In the genomic region with DNA sequence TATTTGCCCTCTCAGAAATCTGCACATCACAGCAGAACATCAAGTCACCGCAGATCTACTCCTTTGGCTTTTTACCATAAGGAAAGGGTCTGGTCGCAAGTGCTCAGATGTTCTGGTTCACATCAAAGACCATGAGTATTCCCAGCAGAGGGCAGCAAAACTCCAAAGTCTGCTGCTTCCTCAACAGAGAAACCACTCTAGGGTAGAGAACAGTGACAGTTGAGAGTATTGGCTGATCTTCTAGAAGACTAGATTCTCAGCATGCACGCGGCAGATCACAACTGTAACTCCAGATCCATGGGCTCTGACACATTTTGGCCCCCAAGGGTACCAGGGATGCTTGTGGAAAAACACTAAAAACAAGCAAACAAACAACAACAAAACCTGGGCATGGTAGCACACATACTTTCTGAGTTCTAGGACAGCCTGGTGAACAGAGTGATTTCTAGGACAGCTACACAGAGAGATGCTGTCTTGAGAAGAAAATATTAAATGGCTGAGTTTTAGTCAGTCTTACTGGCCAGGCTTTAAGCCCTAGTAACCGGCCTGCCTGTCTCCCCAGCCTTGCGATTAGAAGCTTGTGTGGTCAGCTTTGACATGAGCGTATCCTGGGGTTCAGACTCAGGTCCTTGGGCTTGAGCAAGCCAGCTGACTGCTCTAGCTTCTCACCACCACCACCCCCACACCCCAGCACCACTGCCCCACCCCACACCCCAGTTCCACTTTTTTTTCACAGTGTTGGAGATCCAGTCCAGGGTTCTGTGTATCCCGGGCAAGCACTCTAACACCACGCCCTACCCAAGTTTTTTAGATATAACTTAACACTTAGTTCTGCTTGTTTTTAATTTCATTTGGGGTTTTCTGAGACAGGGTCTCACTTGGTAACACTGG, we compare ENCODE assay signal across 8 mouse cellular contexts. TPM values are rescaled to one million over a fixed set of nuclear protein-coding genes. Genes with fewer than 3 reads are reported as not detected.
DNase-seq lines count a peak whose midpoint lies in the region; ATAC-seq lines count a peak whose summit lies in the region.

No protein-coding gene starts in this region.

- H3K4me3 ChIP-seq in intestine, embryonic 15.5 days (replicated peaks): no peak overlapping the region

- intact Hi-C loops in left cerebral cortex, postnatal 10 days (cut with DNase I): loop anchor here (1.0 to 5.0 kb wide), 2 partner anchors 295 to 383 kb away; no protein-coding TSS in a partner anchor

- H3K36me3 ChIP-seq in intestine, embryonic 15.5 days: no peaks in the 10 kb centered on the region

- no peaks in the 10 kb centered on the region for H3K9me3 ChIP-seq in intestine, embryonic 15.5 days

- WGBS in intestine, embryonic 15.5 days: 54% methylated on average over 9 of the region's 9 CpGs

- ATAC-seq in intestine, embryonic 15.5 days: peak; percentile 78
- ATAC-seq in megakaryocyte, adult 5-6 weeks (ENCODE audit: poor library complexity, severe bottlenecking): peak; percentile 39

- peaks cover 17% of the 10 kb centered on the region for H3K4me1 ChIP-seq in intestine, embryonic 15.5 days (replicated peaks)

- DNase-seq in T-cell, adult 2 months (ENCODE audit: low spot score): peak; percentile 66
- peak; percentile 90 to 93 for DNase-seq in cerebellum, postnatal 14 days
- DNase-seq in frontal cortex, postnatal 36 days (ENCODE audit: low spot score in 2 of 2): peak; percentile 74 to 84
- peak; percentile 82 to 84 for DNase-seq in left cerebral cortex, postnatal 10 days (ENCODE audit: extremely low spot score in 1 of 2, low spot score in 2 of 2)
- peak; percentile 76 for DNase-seq in right cerebral cortex, adult 18-20 months
- peak; percentile 90 for DNase-seq in urinary bladder, postnatal 14 days (ENCODE audit: low spot score)

- no peak overlapping the region for H3K4me2 ChIP-seq in intestine, embryonic 15.5 days (replicated peaks)

- H3K27ac ChIP-seq in intestine, embryonic 15.5 days: no peak overlapping the region

- H3K27me3 ChIP-seq in intestine, embryonic 15.5 days (replicated peaks): no peaks in the 10 kb centered on the region

- no peak overlapping the region for H3K9ac ChIP-seq in intestine, embryonic 15.5 days

RNA-seq across cellular contexts. Expression of a gene that starts 28.2 kb away (rescaled TPM):
- polyA plus RNA-seq in intestine, embryonic 15.5 days (2015; fragmentation: Nextera tagmentation; extraction: Ambion mirVana): 132 and 142 TPM in 2 replicates
- total RNA-seq in left cerebral cortex, postnatal 10 days (2021): 10 to 100 TPM; 63.1 to 69.7 TPM
- 83.9 and 98.2 TPM in 2 replicates for total RNA-seq in megakaryocyte, adult 5-6 weeks (2015)
- 51.7 and 69.2 TPM in 2 replicates for total RNA-seq in megakaryocyte, adult 5-6 weeks (2017)

RNA-seq across cellular contexts. Expression of a gene that starts 40.7 kb away (rescaled TPM):
- 23.7 and 23.8 TPM in 2 replicates for polyA plus RNA-seq in intestine, embryonic 15.5 days (2015; fragmentation: Nextera tagmentation; extraction: Ambion mirVana)
- total RNA-seq in left cerebral cortex, postnatal 10 days (2021): 100 to 1,000 TPM; 235 to 254 TPM
- 7.5 and 7.9 TPM in 2 replicates for total RNA-seq in megakaryocyte, adult 5-6 weeks (2015)
- total RNA-seq in megakaryocyte, adult 5-6 weeks (2017): 10.9 and 14.4 TPM in 2 replicates

Comparison
In these comparisons a context has a peak if more than half of its experiments do, and no peak if none do; other contexts are left out.
1. RNA of a gene that starts 40.7 kb away (total RNA-seq): 235 to 254 TPM in left cerebral cortex, postnatal 10 days; 7.5 to 14.4 TPM in megakaryocyte, adult 5-6 weeks; every median in the first group is over 10 times any median in the second.
2. Peak in every context shown above with its lines, with median percentiles within 50 percentile points of each other: DNase-seq.